Mouse (Mus musculus) cerebellum, adult 2 months (tissue): Measurements from ENCODE around the gene Rce1.

Source experiments
- CTCF ChIP-seq: fragments of 200-500 bp; IDR thresholded peaks from 2 replicates; pipeline ENCODE4 v1.5.1; 2011; ENCODE audit warnings: low read depth, mild to moderate bottlenecking, control low read depth, low read length, moderate library complexity, borderline replicate concordance; ENCODE audit not compliant: insufficient read depth
- POLR2A ChIP-seq: fragments of 200-500 bp; IDR thresholded peaks from 2 replicates; pipeline ENCODE4 v1.6.1; 2011; ENCODE audit warnings: low read length, control low read depth, borderline replicate concordance; ENCODE audit not compliant: insufficient read depth

- TF ChIP-seq CTCF (no peak), POLR2A (no peak)
Measured at GRCm38 (mm10) chr19:4658156-4658555, 32.7 kb upstream of the Rce1 start.
